Mouse (Mus musculus) cerebellum, adult (tissue): ENCODE results near the gene Fasn.
"Not testable (repeated sequence)": the region's sequence is repeated elsewhere in the genome, so short reads cannot be mapped to it uniquely, and the experiment has no call there.

Source experiments
- ATAC-seq: cut with Nextera tagmentation; 2 replicates; pipeline ENCODE4 v1.9.2; 2017; ENCODE audit warnings: mild to moderate bottlenecking, moderate library complexity, mixed read lengths; ENCODE audit not compliant: insufficient number of reproducible peaks, low FRiP score, low TSS enrichment

The Fasn gene

GRCm38 (mm10) chr11:120823956-120824786 is at the start of gene Fasn:
Fasn (minus strand) TSS chr11:120824547.
- peak; percentile 81 for ATAC-seq

DNA sequence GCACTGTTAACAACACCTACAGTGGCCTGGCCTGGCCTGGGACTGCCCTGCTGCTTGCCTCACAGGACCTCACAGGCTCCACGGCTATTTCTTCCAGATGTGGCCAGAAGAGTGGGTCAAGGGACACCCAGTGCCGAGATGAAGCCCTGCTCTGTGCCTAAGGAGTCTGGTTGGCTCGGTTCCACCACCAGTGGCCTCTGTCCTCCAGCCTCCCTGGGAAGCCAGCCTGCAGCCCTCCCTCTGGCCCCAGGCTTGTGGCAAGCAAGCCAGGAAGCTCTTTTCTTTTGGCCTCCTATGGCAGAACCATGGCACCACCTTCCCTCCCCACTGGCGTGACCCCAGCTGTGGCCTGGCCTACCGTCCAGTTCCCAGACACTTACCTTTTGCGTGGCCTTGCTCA is 48.9 kb upstream of the Fasn start:
- ATAC-seq: no peak

DNA sequence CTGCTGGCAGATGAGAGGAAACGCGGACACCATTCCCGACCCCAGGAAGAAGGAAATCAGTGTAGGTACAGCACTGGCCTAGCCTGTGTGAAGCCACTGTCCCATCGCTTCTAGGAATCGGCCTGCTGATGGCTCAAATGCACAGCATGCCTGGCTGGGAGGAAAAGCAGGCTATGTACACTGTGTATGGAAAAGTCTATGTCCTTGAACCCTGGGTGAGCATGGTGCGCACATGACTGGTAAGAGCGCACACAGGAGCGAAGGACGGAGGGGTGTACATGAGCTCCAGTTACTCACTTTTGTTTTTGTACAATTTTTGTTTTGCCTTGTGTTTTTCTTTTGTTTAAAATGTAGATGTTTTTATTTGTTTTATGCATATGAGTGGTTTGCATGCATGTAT is 47.2 kb upstream of the Fasn start:
- no peak for ATAC-seq

GRCm38 (mm10) chr11:120865816-120866215 is 41.5 kb upstream of the Fasn start:
- ATAC-seq: no peak

DNA sequence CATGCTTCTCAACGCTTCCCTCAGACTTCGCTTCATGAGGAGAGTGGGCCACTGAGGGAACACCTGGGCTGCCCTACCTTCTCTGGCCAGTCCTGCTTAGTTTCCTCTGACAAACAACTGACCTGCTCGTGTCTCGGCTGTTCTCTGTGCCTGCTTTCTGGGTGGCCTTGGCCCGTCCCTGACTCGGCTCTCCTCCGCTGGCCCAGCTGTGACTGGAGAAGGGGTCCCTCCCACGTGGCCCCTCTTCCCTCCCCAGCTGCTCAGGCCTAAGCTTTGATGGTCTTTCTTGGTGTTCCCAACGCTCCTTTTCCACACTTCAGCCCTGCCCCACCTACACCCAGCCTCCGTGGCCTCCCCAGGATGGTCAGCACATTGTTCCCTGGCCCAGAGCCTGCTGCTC is 38.5 kb upstream of the Fasn start:
- no peak for ATAC-seq

DNA sequence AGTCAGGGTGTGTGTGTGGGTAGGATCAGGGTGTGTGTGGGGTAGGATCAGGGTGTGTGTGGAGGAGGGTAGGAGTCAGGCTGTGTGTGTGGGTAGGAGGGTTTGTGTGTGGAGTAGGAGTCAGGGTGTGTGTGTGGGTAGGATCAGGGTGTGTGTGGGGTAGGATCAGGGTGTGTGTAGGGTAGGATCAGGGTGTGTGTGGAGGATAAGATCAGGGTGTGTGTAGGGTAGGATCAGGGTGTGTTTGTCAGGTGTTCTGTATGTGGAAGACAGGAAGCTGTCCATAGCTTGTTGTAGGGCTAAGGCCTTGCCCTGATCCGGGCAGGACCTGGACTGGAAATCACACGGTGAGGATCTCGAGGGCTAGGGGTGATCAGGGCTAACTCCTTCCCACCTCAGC is 31.6 kb upstream of the Fasn start:
- not testable (repeated sequence) for ATAC-seq

DNA sequence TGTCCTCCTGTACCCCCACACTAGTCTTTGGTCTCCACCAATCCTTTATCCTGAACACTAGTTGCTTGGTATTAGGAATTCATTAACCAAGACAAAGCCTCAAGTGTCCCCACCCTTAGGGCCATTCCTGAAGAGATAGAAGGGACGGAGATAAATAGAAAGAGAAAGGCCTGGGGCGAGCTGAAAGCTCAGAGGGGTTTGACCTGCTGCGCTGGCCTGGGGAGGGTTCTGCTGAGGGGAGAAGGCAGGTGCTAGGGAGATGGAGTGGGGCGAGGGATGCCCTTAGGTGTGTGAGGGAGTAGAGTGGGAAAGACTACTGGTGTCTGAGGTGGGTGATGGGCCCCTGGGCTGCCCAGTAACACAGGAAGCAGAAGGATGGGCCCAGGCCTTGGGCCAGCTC is 29.4 kb upstream of the Fasn start:
- ATAC-seq: no peak

- no peak for ATAC-seq
These were observed 28.8 kb upstream of the Fasn start for GRCm38 (mm10) chr11:120853158-120853557.

GRCm38 (mm10) chr11:120852083-120852935 is 28.0 kb upstream of the Fasn start:
- ATAC-seq: no peak

DNA sequence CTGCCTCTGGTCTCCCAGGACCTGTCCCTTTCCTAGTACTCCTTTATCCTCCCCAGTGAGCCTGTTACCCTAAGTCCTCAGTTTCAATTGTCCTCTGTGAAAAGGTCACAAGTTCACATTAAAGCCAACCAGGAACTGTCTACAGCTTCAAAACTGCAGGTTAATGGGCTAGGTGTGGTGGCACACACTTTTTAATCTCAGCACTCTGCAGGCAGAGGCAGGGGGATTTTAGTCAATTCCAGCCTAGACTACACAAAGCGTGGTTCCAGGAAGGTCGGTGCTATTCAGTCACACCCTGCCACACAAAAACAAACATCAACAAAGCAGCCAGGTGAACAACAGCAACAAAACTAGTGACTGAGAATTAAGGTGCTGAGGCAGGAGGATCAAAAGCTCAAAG is 27.2 kb upstream of the Fasn start:
- no peak for ATAC-seq

DNA sequence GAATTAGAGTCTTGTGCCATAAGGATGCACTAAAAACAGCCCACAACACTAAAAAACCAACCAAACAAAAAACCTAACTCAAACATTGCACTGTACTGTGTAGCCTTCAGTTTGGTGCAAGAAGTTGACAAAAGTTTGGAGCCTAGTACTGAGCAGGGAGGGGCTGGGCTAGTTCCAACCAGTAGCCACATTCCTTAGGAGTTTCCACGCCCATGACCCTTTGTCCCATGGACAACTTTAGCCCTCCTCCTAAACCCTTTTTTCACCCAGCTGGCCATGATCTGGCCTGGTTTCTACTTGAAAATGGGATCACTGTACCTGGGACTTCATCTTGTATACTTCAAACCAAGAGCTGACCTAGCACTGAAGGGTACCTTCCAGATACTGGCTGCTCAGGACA is 26.8 kb upstream of the Fasn start:
- no peak for ATAC-seq

DNA sequence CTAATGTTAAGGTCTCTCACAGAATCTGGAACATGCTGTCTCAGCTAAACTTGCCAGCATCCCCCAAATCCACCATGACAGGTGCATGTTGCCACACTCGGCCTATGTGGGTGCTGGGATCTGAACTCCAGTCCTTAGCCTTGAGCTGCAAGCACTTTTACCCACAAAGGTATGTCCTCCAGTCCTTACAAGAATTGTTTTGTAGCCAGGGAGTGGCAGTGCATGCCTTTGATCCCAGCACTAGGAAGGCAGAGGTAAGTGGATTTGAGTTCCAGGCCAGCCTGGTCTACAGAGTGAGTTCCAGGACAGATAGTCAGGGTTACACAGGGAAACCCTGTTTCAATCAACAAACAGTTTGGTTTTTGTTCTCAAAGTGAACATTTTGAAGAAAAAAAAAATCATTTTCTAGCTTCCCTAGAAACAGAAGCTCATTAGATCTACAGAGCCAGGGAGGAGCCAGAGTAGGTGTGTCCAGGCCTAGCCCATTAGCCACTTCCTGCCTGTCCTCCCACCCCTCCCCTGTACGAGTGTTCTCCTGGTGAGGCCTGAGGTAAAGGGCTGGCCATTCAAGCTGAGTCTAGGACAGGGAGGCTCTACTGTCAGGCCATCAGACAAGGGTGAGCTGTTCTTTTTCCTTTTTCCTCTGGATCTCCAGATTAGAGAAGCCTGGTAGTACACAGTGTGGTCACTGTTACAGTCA is 26.1 kb upstream of the Fasn start:
- ATAC-seq: no peak

DNA sequence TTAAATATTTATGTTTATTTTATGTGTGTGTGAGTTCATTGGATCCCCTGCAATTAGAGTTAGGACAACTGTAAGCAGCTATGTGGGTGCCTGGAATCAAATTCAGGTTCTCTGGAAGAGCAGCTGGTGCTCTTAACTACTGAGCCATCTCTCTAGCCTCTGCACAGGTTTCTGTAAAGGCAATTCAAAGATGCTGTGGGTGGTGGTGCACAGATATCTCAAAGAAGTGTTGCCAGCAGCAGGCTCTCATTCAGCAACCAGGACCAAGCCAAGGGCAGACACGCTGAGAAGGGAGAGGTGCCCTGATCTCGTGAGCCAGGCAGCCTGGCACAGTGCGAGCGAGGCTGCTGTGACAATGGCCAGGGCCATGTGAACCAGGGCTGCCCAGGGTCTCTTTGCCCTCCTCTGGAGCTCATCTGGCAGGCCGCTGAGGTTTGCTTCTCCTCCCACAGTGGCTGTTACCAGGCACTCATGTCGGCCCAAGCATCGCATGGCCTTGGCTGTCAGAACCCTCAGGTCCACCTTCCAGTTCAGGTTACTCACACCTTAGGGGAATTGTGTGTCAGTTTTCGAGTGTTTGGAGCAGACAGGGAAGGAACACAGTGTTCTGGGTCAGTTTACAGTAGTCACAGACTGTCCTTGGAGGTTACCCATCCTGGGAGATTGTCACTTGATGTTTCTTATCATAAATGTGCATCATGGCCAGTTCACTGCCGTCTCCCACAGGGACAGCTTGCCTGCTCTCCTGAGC is 22.6 kb upstream of the Fasn start:
- ATAC-seq: no peak

- no peak for ATAC-seq
These were observed 20.0 kb upstream of the Fasn start for GRCm38 (mm10) chr11:120844329-120844728.

DNA sequence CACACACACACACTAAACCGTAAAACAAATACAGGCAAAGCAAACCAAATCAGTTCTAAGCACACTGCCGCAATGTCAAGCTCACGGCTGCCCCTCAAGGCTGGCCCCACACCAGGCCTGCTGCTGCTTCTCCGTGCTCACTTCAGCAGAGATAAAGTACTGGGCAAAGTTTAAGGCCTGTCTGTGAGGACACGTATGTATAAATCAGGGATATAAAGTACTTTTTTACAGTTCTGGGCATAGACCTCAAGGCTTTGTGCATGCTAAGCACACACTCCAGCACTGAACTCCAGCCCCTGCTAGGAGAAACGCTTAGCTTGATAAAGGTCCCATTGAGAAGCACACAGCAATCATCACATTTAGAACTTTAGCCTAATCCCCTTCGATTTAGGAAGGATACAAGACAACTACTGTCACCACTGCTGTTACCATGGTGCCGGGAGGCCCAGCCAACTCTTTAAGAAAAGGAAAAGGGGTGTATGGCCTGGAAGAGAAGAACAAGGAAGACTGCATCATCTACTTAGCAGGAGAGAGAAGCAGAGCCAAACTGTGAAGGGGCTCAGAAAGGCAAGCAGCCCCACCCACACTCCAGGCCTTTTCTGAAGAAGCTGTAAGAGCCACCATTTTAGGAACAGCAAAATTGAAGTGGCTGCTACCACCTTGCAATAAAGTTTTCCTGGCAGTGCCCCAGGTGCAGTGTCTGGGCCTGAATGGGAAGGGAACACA is 9.4 kb upstream of the Fasn start:
- ATAC-seq: no peak

DNA sequence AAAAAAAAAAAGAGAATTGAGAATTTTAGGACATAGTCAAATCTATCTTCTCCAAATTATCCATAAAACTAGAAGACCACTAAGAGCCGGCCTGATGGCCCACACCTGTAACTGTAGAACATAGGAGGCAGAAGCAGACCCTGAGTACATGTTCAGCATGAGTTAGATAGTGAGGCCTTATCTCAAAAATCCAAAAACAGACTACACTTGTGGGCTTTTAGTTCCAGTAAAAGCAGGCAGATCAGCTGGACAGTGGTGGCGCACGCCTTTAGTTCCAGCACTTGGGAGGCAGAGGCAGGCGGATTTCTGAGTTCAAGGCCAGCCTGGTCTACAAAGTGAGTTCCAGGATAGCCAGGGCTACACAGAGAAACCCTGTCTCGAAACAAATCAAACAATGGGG is 8.6 kb upstream of the Fasn start:
- ATAC-seq: not testable (repeated sequence)

DNA sequence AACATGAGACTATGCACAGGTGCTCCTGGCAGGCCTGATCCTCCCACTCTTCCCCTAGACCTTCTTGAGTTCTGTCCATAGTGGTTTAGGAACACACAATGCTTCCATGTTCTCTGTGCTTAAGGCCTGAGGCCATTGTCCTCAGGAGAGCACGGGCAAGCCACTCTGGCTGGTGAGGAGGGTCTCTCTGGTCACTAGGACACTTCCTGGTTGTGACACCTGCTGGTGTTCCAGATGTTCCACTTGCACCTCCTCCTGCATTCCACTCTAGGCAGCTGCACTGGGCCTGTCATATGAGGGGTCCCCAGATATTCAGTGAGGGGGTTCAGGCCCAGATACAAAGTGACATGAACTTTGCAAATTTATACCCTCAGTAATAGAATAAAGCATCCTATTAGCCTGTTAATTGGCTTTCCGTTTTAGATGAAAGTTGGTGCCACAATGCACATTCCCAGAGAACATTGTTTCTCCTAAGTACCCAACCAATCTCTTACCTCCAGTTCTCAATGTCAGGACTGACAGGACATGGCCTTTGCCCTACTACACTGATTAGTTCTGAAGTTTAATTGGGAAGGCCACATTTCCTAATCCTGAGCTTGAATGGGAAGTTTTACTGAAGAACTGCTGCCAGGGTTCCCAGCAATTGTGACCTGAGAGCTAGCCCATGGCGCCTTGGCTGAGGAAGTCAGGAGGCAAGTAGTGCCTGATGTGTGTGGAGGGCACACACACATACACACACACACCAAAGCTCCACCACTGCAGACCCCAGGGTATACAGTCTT is 7.5 kb upstream of the Fasn start:
- ATAC-seq: no peak

- ATAC-seq: no peak
These were observed 6.3 kb upstream of the Fasn start for GRCm38 (mm10) chr11:120830686-120831085.
